Mouse (Mus musculus) liver, adult 2 months (tissue): ENCODE measurements around the gene Hist1h2bb. TPM values are rescaled to one million over a fixed set of nuclear protein-coding genes. Genes with fewer than 3 reads are reported as not detected.

Experiments used
- DNase-seq: peaks from one replicate; pipeline ENCODE4 v3.0.0-alpha.2; 2011; ENCODE audit warnings: low read depth, low spot score; ENCODE audit errors: extremely low read depth
- H3K27ac ChIP-seq: fragments of 200-500 bp; replicated peaks from 2 replicates; pipeline ENCODE4 v1.5.1; 2012; ENCODE audit warnings: low read depth, mild to moderate bottlenecking, control low read depth, inconsistent platforms, low read length; ENCODE audit not compliant: insufficient read depth
- H3K27me3 ChIP-seq: fragments of 200-500 bp; 2 replicates; pipeline ENCODE4 v1.6.1; 2012; ENCODE audit warnings: mild to moderate bottlenecking, moderate library complexity, low read length, inconsistent platforms; ENCODE audit not compliant: control insufficient read depth, insufficient read depth
- H3K36me3 ChIP-seq: fragments of 200-500 bp; 2 replicates; pipeline ENCODE4 v1.6.1; 2012; ENCODE audit warnings: low read length, inconsistent platforms; ENCODE audit not compliant: control insufficient read depth, insufficient read depth
- H3K4me1 ChIP-seq: fragments of 200-500 bp; 2 replicates; pipeline ENCODE4 v1.6.1; 2011; ENCODE audit warnings: low read length; ENCODE audit not compliant: control insufficient read depth, insufficient read depth
- H3K4me3 ChIP-seq: fragments of 200-500 bp; 2 replicates; pipeline ENCODE4 v1.5.1; 2011; ENCODE audit warnings: low read depth, mild to moderate bottlenecking, control low read depth, low read length, moderate library complexity; ENCODE audit not compliant: insufficient read depth
- H3K79me2 ChIP-seq: fragments of 200-500 bp; 2 replicates; pipeline ENCODE4 v1.6.1; 2012; ENCODE audit warnings: inconsistent platforms, mild to moderate bottlenecking, low read length, moderate library complexity; ENCODE audit not compliant: control insufficient read depth, insufficient read depth
- H3K9ac ChIP-seq: fragments of 200-500 bp; 2 replicates; pipeline ENCODE4 v1.6.1; 2012; ENCODE audit warnings: low read depth, mild to moderate bottlenecking, control low read depth, inconsistent platforms, low read length
- CTCF ChIP-seq: fragments of 200-500 bp; IDR thresholded peaks from 2 replicates; pipeline ENCODE4 v1.5.1; 2011; ENCODE audit warnings: low read depth, low read length, control low read depth
- POLR2A ChIP-seq: fragments of 200-500 bp; IDR thresholded peaks from 2 replicates; pipeline ENCODE4 v1.6.1; 2011; ENCODE audit warnings: low read length, control low read depth; ENCODE audit not compliant: insufficient read depth; ENCODE audit errors: extremely low read depth
- WGBS: fragments of 180-500 bp; shearing (Covaris S2); methylation state at CpG from one replicate; pipeline ENCODE4 v1.1.7; 2018; 5-methylcytosine and 5-hydroxymethylcytosine counted together
- polyA plus RNA-seq: library from polyadenylated mRNA; depleted of rRNA; stranded (reverse); fragments of >200 nt; gene quantifications from 2 replicates; pipeline ENCODE4 v1.2.3, GENCODE M21; 2012
- total RNA-seq: library from RNA; depleted of rRNA; stranded (reverse); fragments of >200 nt; gene quantifications from 2 replicates; pipeline ENCODE4 v1.2.3, GENCODE M21; 2014

Hist1h2bb gene
- total and polyA plus RNA-seq, 2 experiments: 0.55 to 41.9 TPM

DNA sequence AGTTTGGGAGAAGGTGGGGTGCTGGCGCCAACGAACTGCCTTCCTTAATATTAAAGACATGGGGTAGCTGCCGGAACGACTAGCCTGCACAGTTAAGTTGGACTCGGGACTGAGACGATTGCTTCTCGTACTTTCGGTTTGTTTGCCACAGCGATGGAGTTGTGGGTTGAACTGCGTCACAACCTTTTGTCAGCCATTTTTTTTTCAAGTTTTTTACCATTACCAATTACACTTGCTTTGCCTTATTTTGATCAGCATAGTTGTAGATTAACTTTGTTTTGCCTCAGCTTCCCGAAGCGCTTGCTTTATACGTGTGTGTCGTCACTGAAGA lies 6.6 kb upstream of the Hist1h2bb start:
- peaks cover 7% of the 10 kb centered on the region; the same call in 1 of the 2 replicates for H3K4me1 ChIP-seq
- H3K27me3 ChIP-seq: no peaks in the 10 kb centered on the region
- H3K9ac ChIP-seq: peak overlapping the region; percentile 57
- peak overlapping the region; percentile 65 for H3K27ac ChIP-seq
- no peaks in the 10 kb centered on the region for H3K79me2 ChIP-seq
- H3K36me3 ChIP-seq: no peaks in the 10 kb centered on the region
- no peak for TF ChIP-seq CTCF
- no peak; the same call in 1 of the 2 replicates for TF ChIP-seq POLR2A
- WGBS: under 1% methylated on average over 14 of the region's 14 CpGs
- DNase-seq: no peak
- H3K4me3 ChIP-seq: peak overlapping the region; percentile 63

DNA sequence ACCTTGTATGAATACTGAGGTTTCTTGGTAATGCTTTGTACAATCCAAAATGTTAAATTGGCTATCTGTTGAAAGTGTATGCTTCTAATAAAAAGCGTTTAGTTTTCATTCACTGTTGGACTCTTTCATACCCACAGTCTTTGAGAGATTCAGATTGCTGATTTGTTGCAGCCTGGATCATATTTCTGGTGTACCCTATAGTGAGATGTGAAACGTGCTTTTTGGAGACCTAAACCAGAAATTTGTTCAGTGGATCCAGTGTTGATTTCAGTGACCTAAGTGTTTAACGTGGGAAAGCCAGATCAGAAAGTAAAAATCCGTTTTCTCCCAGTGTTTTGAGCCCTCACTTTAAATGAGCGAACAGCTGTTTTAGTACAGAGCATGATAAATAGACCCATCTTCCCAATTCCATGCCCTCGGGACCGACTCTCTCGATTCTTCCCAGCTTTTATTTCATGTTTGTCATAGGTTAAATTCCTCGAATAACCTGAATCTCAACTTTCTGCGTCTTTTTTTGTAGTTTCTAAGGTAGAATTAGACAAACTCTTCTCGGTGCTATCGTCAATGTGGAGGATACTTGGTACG lies 6.2 kb upstream of the Hist1h2bb start:
- peak overlapping the region; percentile 63 for H3K4me3 ChIP-seq
- WGBS: 19% methylated on average over 13 of the region's 13 CpGs

DNA sequence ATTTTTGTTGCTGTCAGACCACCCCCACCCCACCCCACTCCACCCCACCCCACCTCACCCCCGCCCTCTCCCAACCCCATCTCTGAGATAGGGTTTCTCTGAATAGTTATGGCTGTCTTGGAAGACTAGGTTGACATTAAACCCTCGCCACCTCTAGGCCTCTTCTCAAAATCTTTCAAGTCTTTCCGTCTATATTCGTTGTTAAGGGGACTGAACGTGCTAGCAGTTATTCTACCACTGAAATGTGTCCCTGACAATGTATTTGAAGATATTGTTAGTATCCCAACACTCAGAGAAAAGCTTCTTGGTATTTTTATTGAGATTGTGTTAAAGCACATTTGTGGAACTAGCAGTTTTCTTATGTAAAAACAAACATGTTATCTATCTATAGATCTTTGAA lies 5.6 kb upstream of the Hist1h2bb start:
- 70% methylated on average over 5 of the region's 5 CpGs for WGBS
- Histone ChIP-seq H3K36me3 (no peaks in the 10 kb centered on the region), H3K79me2 (no peaks in the 10 kb centered on the region), H3K27me3 (no peaks in the 10 kb centered on the region), H3K27ac (no peak overlapping the region), H3K4me1 (peaks cover 10% of the 10 kb centered on the region; the same call in 1 of the 2 replicates), H3K9ac (no peak overlapping the region), H3K4me3 (no peak overlapping the region)
- no peak for DNase-seq
- TF ChIP-seq CTCF (no peak), POLR2A (no peak)

More for the DNA sequence above, 6.2 kb upstream of the Hist1h2bb start:
- H3K27ac ChIP-seq: peak overlapping the region; percentile 65; the same call in 1 of the 2 replicates
- TF ChIP-seq POLR2A: no peak
- TF ChIP-seq CTCF: no peak
- H3K4me1 ChIP-seq: peaks cover 8% of the 10 kb centered on the region; the same call in 1 of the 2 replicates
- no peaks in the 10 kb centered on the region for H3K36me3 ChIP-seq
- no peak for DNase-seq
- H3K79me2 ChIP-seq: no peaks in the 10 kb centered on the region
- no peaks in the 10 kb centered on the region for H3K27me3 ChIP-seq
- peak overlapping the region; percentile 57 for H3K9ac ChIP-seq

DNA sequence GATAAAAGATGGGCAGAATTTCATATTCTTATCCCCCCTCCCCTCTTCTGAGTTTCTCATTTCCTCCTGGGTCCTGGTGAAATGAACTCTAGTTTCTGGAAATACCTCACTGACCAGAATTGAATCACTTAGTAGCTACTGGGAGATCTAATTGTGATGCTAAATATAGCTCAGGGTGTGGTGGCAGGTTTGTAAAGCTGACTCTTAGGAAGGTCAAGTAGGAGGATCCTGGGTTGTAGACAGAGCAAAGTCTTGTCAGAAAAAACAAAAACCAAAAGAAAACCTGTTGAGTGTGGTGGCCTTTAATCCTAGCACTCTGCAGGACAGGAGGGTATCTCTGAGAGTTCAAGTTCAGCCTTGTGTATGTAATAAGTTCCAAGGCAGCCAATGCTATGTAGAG lies 4.5 kb upstream of the Hist1h2bb start:
- Histone ChIP-seq H3K79me2 (no peaks in the 10 kb centered on the region), H3K4me3 (no peak overlapping the region), H3K36me3 (no peaks in the 10 kb centered on the region), H3K4me1 (peaks cover 10% of the 10 kb centered on the region; the same call in 1 of the 2 replicates), H3K27ac (no peak overlapping the region), H3K9ac (no peak overlapping the region), H3K27me3 (no peaks in the 10 kb centered on the region)
- DNase-seq: no peak
- TF ChIP-seq POLR2A (no peak), CTCF (no peak)

DNA sequence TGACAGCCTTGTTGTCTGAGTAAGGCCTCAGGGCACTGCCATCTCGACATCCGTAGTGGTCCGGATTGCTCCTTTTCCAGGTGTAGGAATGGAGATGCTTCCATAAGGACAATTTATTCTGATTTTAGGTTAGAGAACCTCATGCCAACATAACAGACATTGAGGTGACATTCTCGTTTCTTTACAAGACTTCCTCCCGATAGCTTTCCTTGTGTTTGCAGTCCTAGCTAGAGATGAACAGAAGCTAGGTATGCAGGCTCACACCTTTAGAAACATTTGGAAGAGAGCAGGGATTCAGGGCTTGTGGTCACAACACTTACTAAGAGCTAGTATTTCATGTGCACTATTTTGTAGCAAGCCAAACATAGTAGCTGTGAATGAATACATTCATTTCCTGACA lies 3.3 kb upstream of the Hist1h2bb start:
- no peaks in the 10 kb centered on the region for H3K27me3 ChIP-seq
- peaks cover 14% of the 10 kb centered on the region; the same call in 1 of the 2 replicates for H3K4me1 ChIP-seq
- no peaks in the 10 kb centered on the region for H3K79me2 ChIP-seq
- 89% methylated on average over 5 of the region's 5 CpGs for WGBS
- no peak for DNase-seq
- no peaks in the 10 kb centered on the region for H3K36me3 ChIP-seq
- H3K9ac ChIP-seq: no peak overlapping the region
- no peak overlapping the region for H3K4me3 ChIP-seq
- TF ChIP-seq POLR2A: no peak
- TF ChIP-seq CTCF: no peak
- no peak overlapping the region for H3K27ac ChIP-seq

DNA sequence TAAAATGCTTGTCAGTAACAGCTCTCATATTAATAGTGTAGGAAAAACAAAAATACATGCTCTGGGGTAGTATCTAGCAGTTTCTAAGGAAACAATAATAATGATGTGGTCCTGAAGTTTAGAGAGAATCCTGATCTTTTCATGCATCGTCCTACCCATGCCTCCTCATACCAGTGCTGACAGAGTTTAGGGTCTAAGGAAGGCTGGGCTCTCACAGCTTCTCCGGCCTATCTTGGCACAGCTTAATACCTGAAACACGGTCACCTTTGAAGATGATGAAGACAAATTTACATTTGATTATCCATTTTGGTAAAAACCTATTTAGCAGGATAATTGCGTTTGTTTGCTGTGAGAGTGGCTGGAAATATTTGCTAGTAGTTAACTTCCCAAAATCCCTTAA lies 2.6 kb upstream of the Hist1h2bb start:
- Histone ChIP-seq H3K27ac (no peak overlapping the region), H3K4me3 (no peak overlapping the region)

More for the DNA sequence above, 2.6 kb upstream of the Hist1h2bb start:
- Histone ChIP-seq H3K79me2 (no peaks in the 10 kb centered on the region), H3K36me3 (no peaks in the 10 kb centered on the region), H3K27me3 (no peaks in the 10 kb centered on the region), H3K4me1 (peaks cover 14% of the 10 kb centered on the region; the same call in 1 of the 2 replicates), H3K9ac (no peak overlapping the region)
- 63% methylated on average over 4 of the region's 4 CpGs for WGBS
- DNase-seq: no peak
- TF ChIP-seq POLR2A (no peak), CTCF (no peak)
